Mouse (Mus musculus): ENCODE measurements around the gene Mrpl49. TPM values are rescaled to one million over a fixed set of nuclear protein-coding genes. Genes with fewer than 3 reads are reported as not detected.

Mrpl49 gene
- polyA plus RNA-seq, 1 experiment from 2014 or later, result 29.6 TPM

DNA sequence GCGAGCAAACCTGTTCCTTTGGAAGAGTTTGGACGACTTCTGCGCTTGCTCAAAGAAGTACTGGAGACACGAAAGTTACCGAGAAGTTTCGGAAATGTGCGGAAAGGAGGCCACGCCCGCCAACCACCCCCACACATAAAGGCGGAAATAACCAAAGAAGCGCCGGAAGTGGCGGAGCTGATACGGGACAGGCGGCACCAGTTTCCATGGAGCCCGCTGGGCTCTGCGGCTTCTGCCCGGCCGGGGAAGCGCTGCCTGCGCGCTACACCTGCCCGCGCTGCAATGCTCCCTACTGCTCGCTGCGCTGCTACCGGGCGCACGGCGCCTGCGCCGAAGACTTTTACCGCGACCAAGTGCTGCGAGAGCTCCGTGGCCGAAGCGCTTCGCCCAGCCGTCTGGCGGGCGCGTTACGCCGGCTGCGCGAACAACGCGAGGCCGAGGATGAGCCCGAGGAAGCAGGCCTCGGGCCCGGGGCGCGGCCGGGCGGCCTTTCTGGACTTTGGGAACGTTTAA, 3.5 kb upstream of the Mrpl49 start, which contains the start of gene Znhit2:
Znhit2 (plus strand) TSS at position 172 of the 513 bp plus-strand sequence.
- WGBS (ENCODE audit: insufficient replicate concordance), result 0% methylated on average over 55 of the region's 58 CpGs
- peak within 1 kb of the TSS; percentile 94 for H3K4me2 ChIP-seq (ENCODE audit: low read depth, low read length)
- H3K4me3 ChIP-seq (ENCODE audit: low read depth, low read length), result peak within 1 kb of the TSS; percentile 89
- H3K9ac ChIP-seq (replicated peaks), result peak within 1 kb of the TSS; percentile 97
- peaks cover 13% of the 10 kb centered on the region; the same call in 1 of the 2 replicates for H3K36me3 ChIP-seq (replicated peaks; ENCODE audit: insufficient read depth, low read length)
- peak within 1 kb of the TSS; percentile 98 for H3K27ac ChIP-seq (ENCODE audit: low read depth)
- ATAC-seq, result peak; percentile 65
- DNase-seq, result peak; percentile 94
- peaks cover 43% of the 10 kb centered on the region for H3K4me1 ChIP-seq (ENCODE audit: insufficient read depth)
- no peaks in the 10 kb centered on the region for H3K27me3 ChIP-seq (ENCODE audit: insufficient read depth, low read length)
- no peaks in the 10 kb centered on the region for H3K9me3 ChIP-seq (ENCODE audit: low read length)
- TF ChIP-seq CTCF (IDR thresholded peaks at IDR 0.05; ENCODE audit: low read depth), result peak; percentile 17; the same call in 1 of the 2 replicates
- TF ChIP-seq EP300 (IDR thresholded peaks at IDR 0.05; ENCODE audit: low read depth), result no peak

DNA sequence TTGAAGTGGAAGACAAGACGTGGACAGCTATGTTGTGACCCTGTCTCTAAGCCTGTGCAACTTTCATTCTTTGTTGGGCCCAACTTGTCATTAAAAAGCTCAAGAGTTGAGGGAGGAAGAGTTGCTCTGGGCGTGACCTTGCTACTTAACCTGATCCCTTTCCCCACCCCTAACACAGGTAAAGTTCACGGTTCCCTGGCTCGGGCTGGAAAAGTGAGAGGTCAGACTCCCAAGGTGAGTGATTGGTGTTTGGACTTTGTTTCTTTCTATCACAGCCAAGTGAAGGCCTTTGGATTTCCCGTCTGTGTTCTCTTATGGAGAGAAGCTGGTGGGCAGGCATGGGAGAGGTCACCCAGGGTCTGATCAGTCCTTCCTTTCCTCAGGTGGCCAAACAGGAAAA, 1.4 kb upstream of the Mrpl49 start:
- H3K4me2 ChIP-seq (ENCODE audit: low read depth, low read length), result peak overlapping the region; percentile 66
- DNase-seq, result no peak
- H3K4me3 ChIP-seq (ENCODE audit: low read depth, low read length), result peak overlapping the region; percentile 78
- peak overlapping the region; percentile 94 for H3K9ac ChIP-seq (replicated peaks)
- peaks cover 32% of the 10 kb centered on the region for H3K36me3 ChIP-seq (replicated peaks; ENCODE audit: insufficient read depth, low read length)
- WGBS (ENCODE audit: insufficient replicate concordance), result 59% methylated on average over 5 of the region's 5 CpGs
- peaks cover 42% of the 10 kb centered on the region for H3K4me1 ChIP-seq (ENCODE audit: insufficient read depth)
- no peak for ATAC-seq
- no peaks in the 10 kb centered on the region for H3K27me3 ChIP-seq (ENCODE audit: insufficient read depth, low read length)
- no peaks in the 10 kb centered on the region for H3K9me3 ChIP-seq (ENCODE audit: low read length)
- TF ChIP-seq CTCF (IDR thresholded peaks at IDR 0.05; ENCODE audit: low read depth) (no peak), EP300 (IDR thresholded peaks at IDR 0.05; ENCODE audit: low read depth) (no peak)
- H3K27ac ChIP-seq (ENCODE audit: low read depth), result peak overlapping the region; percentile 75

DNA sequence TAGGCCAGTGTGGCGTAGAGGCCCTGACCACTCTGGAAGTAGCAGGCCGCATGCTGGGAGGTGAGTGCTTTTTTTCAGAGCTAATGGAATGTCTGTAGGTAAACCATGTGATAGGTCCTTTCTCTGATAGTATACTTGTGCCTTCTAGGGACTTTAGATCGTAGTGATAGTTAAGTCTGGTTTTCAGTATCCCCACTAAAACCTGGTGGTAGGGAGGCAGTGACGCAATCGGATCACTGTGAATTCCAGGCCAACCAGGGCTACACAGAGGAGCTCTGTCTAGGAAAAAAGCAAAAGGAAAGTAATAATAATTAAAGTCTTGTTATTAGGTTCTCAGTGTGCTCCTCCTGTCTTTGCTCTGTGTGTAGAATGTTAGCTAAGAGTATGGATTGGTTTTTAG, 928 bp upstream of the Mrpl49 start:
- Histone ChIP-seq H3K4me2 (ENCODE audit: low read depth, low read length) (peak overlapping the region; percentile 66), H3K27ac (ENCODE audit: low read depth) (peak overlapping the region; percentile 75), H3K4me1 (ENCODE audit: insufficient read depth) (peaks cover 40% of the 10 kb centered on the region), H3K9me3 (ENCODE audit: low read length) (no peaks in the 10 kb centered on the region), H3K27me3 (ENCODE audit: insufficient read depth, low read length) (no peaks in the 10 kb centered on the region), H3K9ac (replicated peaks) (peak overlapping the region; percentile 94), H3K36me3 (replicated peaks; ENCODE audit: insufficient read depth, low read length) (peaks cover 36% of the 10 kb centered on the region), H3K4me3 (ENCODE audit: low read depth, low read length) (peak overlapping the region; percentile 78)
- ATAC-seq (no peak), DNase-seq (no peak)
- WGBS (ENCODE audit: insufficient replicate concordance), result 17% methylated on average over 5 of the region's 5 CpGs
- TF ChIP-seq CTCF (IDR thresholded peaks at IDR 0.05; ENCODE audit: low read depth) (no peak), EP300 (IDR thresholded peaks at IDR 0.05; ENCODE audit: low read depth) (no peak)

DNA sequence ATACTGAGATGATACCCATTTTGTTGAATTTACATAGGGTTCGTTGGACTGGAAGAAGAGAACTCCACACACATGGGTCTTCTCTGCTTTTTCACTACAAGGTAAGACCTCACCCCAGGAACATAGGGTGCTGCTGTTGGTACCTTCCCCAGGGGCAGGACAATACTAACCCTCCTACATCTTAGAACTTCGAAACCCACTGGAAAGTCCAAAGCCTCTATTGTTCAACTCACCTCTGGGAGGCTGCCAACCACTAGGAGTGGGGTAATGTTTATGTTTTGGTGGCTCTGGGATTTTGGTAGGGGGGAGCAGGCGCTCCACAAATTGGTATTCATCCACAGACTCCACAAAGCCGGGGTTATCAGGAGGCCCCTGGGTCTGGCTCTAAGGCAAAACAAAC, 889 bp downstream of the Mrpl49 start:
- Histone ChIP-seq H3K27ac (ENCODE audit: low read depth) (peak overlapping the region; percentile 30; the same call in 1 of the 2 replicates), H3K4me1 (ENCODE audit: insufficient read depth) (peaks cover 25% of the 10 kb centered on the region), H3K9me3 (ENCODE audit: low read length) (no peaks in the 10 kb centered on the region), H3K27me3 (ENCODE audit: insufficient read depth, low read length) (no peaks in the 10 kb centered on the region), H3K4me2 (ENCODE audit: low read depth, low read length) (peak overlapping the region; percentile 82), H3K36me3 (replicated peaks; ENCODE audit: insufficient read depth, low read length) (peaks cover 54% of the 10 kb centered on the region), H3K4me3 (ENCODE audit: low read depth, low read length) (peak overlapping the region; percentile 78), H3K9ac (replicated peaks) (peak overlapping the region; percentile 67)
- ATAC-seq, result no peak
- WGBS (ENCODE audit: insufficient replicate concordance), result 50% methylated on average over 4 of the region's 4 CpGs
- DNase-seq, result no peak
- no peak for TF ChIP-seq EP300 (IDR thresholded peaks at IDR 0.05; ENCODE audit: low read depth)

DNA sequence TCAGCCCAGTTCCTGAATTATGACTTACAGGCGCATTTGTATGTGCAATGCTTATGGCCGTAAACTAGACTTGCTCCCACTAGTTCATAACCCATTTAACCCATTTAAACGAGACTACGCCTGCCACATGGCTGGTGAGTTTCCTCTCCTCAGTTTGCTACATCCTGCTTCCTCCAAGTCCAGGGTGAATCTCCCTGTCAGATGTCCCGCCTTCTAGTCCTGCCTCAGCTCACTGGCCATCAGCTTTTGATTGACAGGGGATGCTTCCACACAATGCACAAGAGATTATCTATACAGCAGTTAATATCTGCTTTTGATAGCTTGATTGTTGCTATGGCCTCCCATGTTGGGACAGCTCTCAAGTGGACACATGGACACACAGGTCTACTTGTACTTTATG, 3.3 kb downstream of the Mrpl49 start:
- Histone ChIP-seq H3K4me3 (ENCODE audit: low read depth, low read length) (no peak overlapping the region), H3K4me2 (ENCODE audit: low read depth, low read length) (no peak overlapping the region), H3K36me3 (replicated peaks; ENCODE audit: insufficient read depth, low read length) (peaks cover 74% of the 10 kb centered on the region), H3K27ac (ENCODE audit: low read depth) (no peak overlapping the region), H3K27me3 (ENCODE audit: insufficient read depth, low read length) (no peaks in the 10 kb centered on the region), H3K9me3 (ENCODE audit: low read length) (no peaks in the 10 kb centered on the region), H3K4me1 (ENCODE audit: insufficient read depth) (peaks cover 16% of the 10 kb centered on the region), H3K9ac (replicated peaks) (no peak overlapping the region)
- 78% methylated on average over 5 of the region's 5 CpGs for WGBS (ENCODE audit: insufficient replicate concordance)
- no peak for DNase-seq
- no peak for ATAC-seq
- TF ChIP-seq CTCF (IDR thresholded peaks at IDR 0.05; ENCODE audit: low read depth), result no peak
- no peak for TF ChIP-seq EP300 (IDR thresholded peaks at IDR 0.05; ENCODE audit: low read depth)

DNA sequence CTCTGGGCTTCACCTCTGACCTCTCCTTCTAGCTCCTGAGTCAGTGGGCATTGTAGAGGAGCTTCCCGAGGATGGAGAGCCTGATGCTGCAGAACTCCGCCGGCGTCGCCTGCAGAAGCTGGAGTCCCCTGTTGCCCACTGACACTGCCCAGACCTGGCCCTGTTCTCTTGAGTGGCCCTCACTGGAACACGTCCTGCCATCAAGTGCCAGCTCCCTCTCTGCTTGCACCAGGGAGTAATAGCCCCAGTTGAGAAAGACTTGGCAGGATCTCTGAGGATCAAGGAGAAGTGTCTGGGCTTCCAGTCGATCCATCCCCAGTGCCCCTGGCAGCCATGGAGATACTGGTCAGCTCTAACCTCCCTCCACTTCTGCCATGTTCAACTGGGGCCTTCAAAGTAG, 5.1 kb downstream of the Mrpl49 start:
- Histone ChIP-seq H3K4me3 (ENCODE audit: low read depth, low read length) (no peak overlapping the region), H3K36me3 (replicated peaks; ENCODE audit: insufficient read depth, low read length) (peaks cover 81% of the 10 kb centered on the region), H3K4me2 (ENCODE audit: low read depth, low read length) (no peak overlapping the region), H3K4me1 (ENCODE audit: insufficient read depth) (peaks cover 24% of the 10 kb centered on the region), H3K9me3 (ENCODE audit: low read length) (no peaks in the 10 kb centered on the region), H3K27me3 (ENCODE audit: insufficient read depth, low read length) (no peaks in the 10 kb centered on the region), H3K27ac (ENCODE audit: low read depth) (no peak overlapping the region), H3K9ac (replicated peaks) (no peak overlapping the region)
- no peak for TF ChIP-seq EP300 (IDR thresholded peaks at IDR 0.05; ENCODE audit: low read depth)
- no peak for TF ChIP-seq CTCF (IDR thresholded peaks at IDR 0.05; ENCODE audit: low read depth)
- no peak for DNase-seq
- WGBS (ENCODE audit: insufficient replicate concordance), result 86% methylated on average over 7 of the region's 7 CpGs
- ATAC-seq, result no peak

All from liver, postnatal 0 days (tissue).